Mouse (Mus musculus): ENCODE results near the gene Ccdc32.

- TF ChIP-seq HCFC1 (IDR thresholded peaks at IDR 0.05; ENCODE audit: borderline replicate concordance, insufficient read depth, low read length): no peak
- TF ChIP-seq MAFK (IDR thresholded peaks at IDR 0.05; ENCODE audit: insufficient read depth, low read depth, low read length): no peak
- TF ChIP-seq CHD2 (IDR thresholded peaks at IDR 0.05; ENCODE audit: low read depth, low read length): no peak
- TF ChIP-seq ZC3H11A (IDR thresholded peaks at IDR 0.05; ENCODE audit: borderline replicate concordance, low read depth, low read length): no peak
- no peak for TF ChIP-seq ZNF384 (IDR thresholded peaks at IDR 0.05; ENCODE audit: low read depth, low read length)
Measured at GRCm38 (mm10) chr2:119026951-119027350, 2.2 kb downstream of the Ccdc32 start.
